Mouse (Mus musculus): ENCODE measurements at regions not wholly inside any gene's neighbourhood (a gene's known extent, or its start where the extent isn't known, plus 50 kb on each side); places are given as distances from the start of the nearest gene placed in this dataset.
"Not testable (repeated sequence)": the region's sequence is repeated elsewhere in the genome, so short reads cannot be mapped to it uniquely, and the experiment has no call there.

DNA sequence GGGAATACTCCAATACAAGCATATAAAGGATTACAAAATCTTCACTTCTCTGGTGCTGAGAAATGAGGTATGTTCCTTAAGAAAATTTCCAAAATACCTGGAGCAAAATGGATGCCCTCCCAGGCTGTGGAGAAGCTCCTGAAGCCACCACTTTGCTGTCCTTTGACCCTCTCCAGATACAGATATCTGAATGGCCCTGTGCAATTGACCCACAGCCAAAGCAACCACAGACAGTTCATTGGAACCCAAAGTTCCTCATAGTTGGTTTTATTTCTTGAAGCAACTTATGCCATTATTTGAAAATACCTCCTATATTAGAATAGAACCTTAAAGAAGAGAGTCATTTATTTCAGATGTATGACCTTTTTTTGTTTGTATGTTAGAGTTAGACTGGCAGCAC, 891.5 kb downstream of the Pla2g4a start:
- H3K9ac ChIP-seq (replicated peaks; ENCODE audit: low read length, poor library complexity, severe bottlenecking): no peak overlapping the region

DNA sequence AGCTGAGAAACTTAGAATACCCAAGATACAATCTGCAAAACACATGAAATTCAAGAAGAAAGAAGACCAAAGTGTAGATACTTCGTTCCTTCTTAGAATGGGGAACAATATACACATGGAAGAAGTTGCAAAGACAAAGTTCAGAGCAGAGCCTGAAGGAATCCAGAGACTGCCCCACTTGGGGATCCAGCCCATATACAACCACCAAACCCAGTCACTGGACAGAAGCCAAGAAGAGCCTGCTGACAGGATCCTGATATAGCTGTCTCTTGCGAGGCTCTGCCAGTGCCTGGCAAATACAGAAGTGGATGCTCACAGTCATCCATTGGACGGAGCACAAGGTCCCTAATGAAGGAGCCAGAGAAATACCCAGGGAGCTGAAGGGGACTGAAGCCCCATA, 898.1 kb downstream of the Pla2g4a start:
- DNase-seq (ENCODE audit: low spot score); ATAC-seq (ENCODE audit: low FRiP score); H3K9ac ChIP-seq (replicated peaks; ENCODE audit: low read length, poor library complexity, severe bottlenecking); H3K27ac ChIP-seq (ENCODE audit: low read depth, low read length); H3K27me3 ChIP-seq (ENCODE audit: insufficient read depth, low read length); H3K4me2 ChIP-seq (ENCODE audit: low read depth, low read length, poor library complexity, severe bottlenecking); H3K36me3 ChIP-seq (ENCODE audit: insufficient read depth, low read length); H3K4me3 ChIP-seq (ENCODE audit: low read depth, low read length); H3K9me3 ChIP-seq (ENCODE audit: low read length); H3K4me1 ChIP-seq (ENCODE audit: insufficient read depth, low read length): not testable (repeated sequence)
- 91% methylated on average over 3 of the region's 3 CpGs for WGBS

More for the DNA sequence above, 891.5 kb downstream of the Pla2g4a start:
- H3K27ac ChIP-seq (ENCODE audit: low read depth, low read length): no peak overlapping the region
- H3K4me1 ChIP-seq (ENCODE audit: insufficient read depth, low read length): no peaks in the 10 kb centered on the region
- no peak overlapping the region for H3K4me2 ChIP-seq (ENCODE audit: low read depth, low read length, poor library complexity, severe bottlenecking)
- no peak overlapping the region for H3K4me3 ChIP-seq (ENCODE audit: low read depth, low read length)
- DNase-seq (ENCODE audit: low spot score) (no peak), ATAC-seq (ENCODE audit: low FRiP score) (no peak)
- TF ChIP-seq CTCF (IDR thresholded peaks at IDR 0.05): no peak
- H3K9me3 ChIP-seq (ENCODE audit: low read length): no peaks in the 10 kb centered on the region
- H3K27me3 ChIP-seq (ENCODE audit: insufficient read depth, low read length): no peaks in the 10 kb centered on the region
- H3K36me3 ChIP-seq (ENCODE audit: insufficient read depth, low read length): no peaks in the 10 kb centered on the region

DNA sequence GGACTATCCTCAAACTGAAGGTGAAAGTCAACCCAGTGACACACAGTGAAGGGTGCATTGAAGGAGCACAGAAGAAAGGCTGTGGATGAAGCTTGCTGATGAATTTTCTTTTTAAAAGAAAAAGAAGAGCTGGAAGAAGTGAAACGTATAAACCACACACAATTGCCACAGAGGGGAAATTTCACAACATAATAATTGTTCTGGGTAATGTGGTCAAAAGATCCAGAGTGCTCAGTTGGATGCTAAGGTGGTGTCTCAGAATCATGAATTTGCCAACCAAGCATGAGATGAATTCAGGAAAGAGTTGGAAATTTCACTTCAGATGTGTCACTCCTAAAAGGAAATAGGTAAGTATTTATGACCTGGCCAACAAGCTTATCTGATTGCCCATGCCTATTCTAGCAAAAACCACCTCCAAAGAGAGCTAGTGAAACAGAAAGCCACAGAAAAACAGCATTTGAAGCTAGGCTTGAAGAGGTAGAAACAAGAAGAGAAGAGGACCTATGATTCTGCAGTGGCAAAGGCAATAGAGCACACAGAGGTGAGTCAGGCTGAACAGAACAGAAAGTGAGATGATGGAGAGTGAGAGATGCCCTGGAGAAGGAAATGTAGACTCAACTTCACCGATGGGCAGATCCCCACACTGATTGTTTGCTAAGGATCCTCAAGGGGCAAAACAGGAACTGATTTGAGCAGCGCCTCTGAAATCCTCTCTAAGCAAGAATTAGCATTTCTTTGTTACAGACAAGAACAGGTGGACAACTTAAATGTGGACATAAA, 922.7 kb downstream of the Pla2g4a start:
- H3K36me3 ChIP-seq (ENCODE audit: insufficient read depth, low read length): no peaks in the 10 kb centered on the region
- H3K9ac ChIP-seq (replicated peaks; ENCODE audit: low read length, poor library complexity, severe bottlenecking): no peak overlapping the region
- no peaks in the 10 kb centered on the region for H3K27me3 ChIP-seq (ENCODE audit: insufficient read depth, low read length)
- no peak overlapping the region for H3K4me3 ChIP-seq (ENCODE audit: low read depth, low read length)
- H3K4me1 ChIP-seq (ENCODE audit: insufficient read depth, low read length): no peaks in the 10 kb centered on the region
- H3K4me2 ChIP-seq (ENCODE audit: low read depth, low read length, poor library complexity, severe bottlenecking): no peak overlapping the region
- H3K27ac ChIP-seq (ENCODE audit: low read depth, low read length): no peak overlapping the region
- DNase-seq (ENCODE audit: low spot score) (no peak), ATAC-seq (ENCODE audit: low FRiP score) (no peak)
- 75% methylated on average over 3 of the region's 3 CpGs for WGBS
- no peaks in the 10 kb centered on the region for H3K9me3 ChIP-seq (ENCODE audit: low read length)
- no peak for TF ChIP-seq CTCF (IDR thresholded peaks at IDR 0.05)

DNA sequence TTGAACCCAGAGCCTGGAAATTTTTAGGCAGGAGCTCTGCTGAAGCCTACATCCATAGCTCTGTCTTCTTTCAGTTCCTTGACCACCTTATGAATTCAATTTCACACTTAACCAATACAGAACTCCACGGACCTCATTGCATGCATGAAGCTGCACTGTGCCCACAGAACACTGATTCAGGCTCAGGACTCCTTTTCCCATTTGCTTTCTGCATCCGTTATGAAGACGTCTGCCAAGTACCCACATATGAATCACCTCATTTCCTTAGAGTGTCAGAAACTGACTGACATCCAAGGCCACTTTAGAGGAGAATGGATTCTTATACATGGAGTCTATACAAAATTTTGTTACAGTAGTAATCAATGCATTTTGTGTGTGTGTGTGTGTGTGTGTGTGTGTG, 932.8 kb downstream of the Pla2g4a start:
- Histone ChIP-seq H3K4me1 (ENCODE audit: insufficient read depth, low read length) (no peaks in the 10 kb centered on the region), H3K36me3 (ENCODE audit: insufficient read depth, low read length) (no peaks in the 10 kb centered on the region), H3K9me3 (ENCODE audit: low read length) (no peaks in the 10 kb centered on the region), H3K4me3 (ENCODE audit: low read depth, low read length) (no peak overlapping the region), H3K9ac (replicated peaks; ENCODE audit: low read length, poor library complexity, severe bottlenecking) (no peak overlapping the region), H3K4me2 (ENCODE audit: low read depth, low read length, poor library complexity, severe bottlenecking) (no peak overlapping the region), H3K27ac (ENCODE audit: low read depth, low read length) (no peak overlapping the region), H3K27me3 (ENCODE audit: insufficient read depth, low read length) (no peaks in the 10 kb centered on the region)
- no peak for TF ChIP-seq CTCF (IDR thresholded peaks at IDR 0.05)
- 85% methylated on average over 3 of the region's 3 CpGs for WGBS
- ATAC-seq (ENCODE audit: low FRiP score) (no peak), DNase-seq (ENCODE audit: low spot score) (no peak)

DNA sequence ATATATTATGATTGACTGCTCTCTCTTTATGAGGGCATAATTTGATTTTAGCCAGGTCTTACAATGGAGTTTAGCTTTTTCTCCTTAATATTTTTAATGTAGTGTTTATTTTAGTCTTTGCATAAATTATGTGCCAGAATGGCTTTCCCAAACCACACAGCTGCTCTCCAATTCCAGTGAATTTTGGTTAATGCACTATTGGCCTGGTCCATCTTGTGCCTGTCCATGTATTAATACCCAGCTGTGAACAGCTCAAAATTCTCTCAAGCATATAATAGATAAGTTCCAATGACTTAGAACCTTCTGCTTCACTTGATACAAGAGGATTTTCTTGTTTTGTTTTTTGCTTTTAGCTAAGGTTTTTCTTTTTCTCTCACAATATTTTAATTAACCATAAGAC, 939.4 kb downstream of the Pla2g4a start:
- Histone ChIP-seq H3K4me2 (ENCODE audit: low read depth, low read length, poor library complexity, severe bottlenecking) (no peak overlapping the region), H3K36me3 (ENCODE audit: insufficient read depth, low read length) (no peaks in the 10 kb centered on the region), H3K4me3 (ENCODE audit: low read depth, low read length) (no peak overlapping the region), H3K4me1 (ENCODE audit: insufficient read depth, low read length) (no peaks in the 10 kb centered on the region), H3K27me3 (ENCODE audit: insufficient read depth, low read length) (no peaks in the 10 kb centered on the region), H3K27ac (ENCODE audit: low read depth, low read length) (no peak overlapping the region), H3K9me3 (ENCODE audit: low read length) (no peaks in the 10 kb centered on the region), H3K9ac (replicated peaks; ENCODE audit: low read length, poor library complexity, severe bottlenecking) (no peak overlapping the region)
- no peak for ATAC-seq (ENCODE audit: low FRiP score)
- peak; percentile 49 for DNase-seq (ENCODE audit: low spot score)
- TF ChIP-seq CTCF (IDR thresholded peaks at IDR 0.05): no peak

DNA sequence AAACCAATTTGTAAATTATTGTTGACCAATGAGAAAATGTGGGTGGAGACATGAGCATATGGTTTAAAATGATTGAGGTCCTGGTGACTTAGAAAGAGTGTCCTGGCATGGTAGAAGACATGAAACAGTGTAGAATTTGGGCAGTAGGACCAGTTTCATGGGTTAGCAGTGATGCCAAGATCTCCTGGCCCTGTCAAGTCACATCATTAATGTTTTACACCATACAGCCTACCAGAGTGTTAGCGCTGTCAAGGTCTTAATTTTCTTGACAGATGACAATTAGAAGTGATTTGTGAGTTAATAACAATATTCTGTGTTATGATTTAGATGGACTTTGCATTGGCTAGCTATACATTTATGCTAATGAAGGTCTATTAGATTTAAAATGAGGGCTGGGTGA, 939.8 kb downstream of the Pla2g4a start:
- Histone ChIP-seq H3K4me3 (ENCODE audit: low read depth, low read length) (no peak overlapping the region), H3K27me3 (ENCODE audit: insufficient read depth, low read length) (no peaks in the 10 kb centered on the region), H3K4me1 (ENCODE audit: insufficient read depth, low read length) (no peaks in the 10 kb centered on the region), H3K27ac (ENCODE audit: low read depth, low read length) (no peak overlapping the region), H3K9me3 (ENCODE audit: low read length) (no peaks in the 10 kb centered on the region), H3K9ac (replicated peaks; ENCODE audit: low read length, poor library complexity, severe bottlenecking) (no peak overlapping the region), H3K4me2 (ENCODE audit: low read depth, low read length, poor library complexity, severe bottlenecking) (no peak overlapping the region), H3K36me3 (ENCODE audit: insufficient read depth, low read length) (no peaks in the 10 kb centered on the region)
- TF ChIP-seq CTCF (IDR thresholded peaks at IDR 0.05): no peak
- WGBS: 81% methylated on average over 1 of the region's 1 CpGs
- no peak for ATAC-seq (ENCODE audit: low FRiP score)
- DNase-seq (ENCODE audit: low spot score): peak; percentile 67

Data from midbrain, postnatal 0 days (tissue).